Mouse (Mus musculus) forebrain, postnatal 0 days (tissue): Measurements from ENCODE around the gene Soat2. TPM values are rescaled to one million over a fixed set of nuclear protein-coding genes. Genes with fewer than 3 reads are reported as not detected.

Experiments used
- ATAC-seq: fragments of 200-750 bp; cut with Nextera tagmentation; 2 replicates; pipeline ENCODE4 v1.8.0; 2017; ENCODE audit warnings: mild to moderate bottlenecking, moderate library complexity
- DNase-seq: peaks from one replicate; pipeline ENCODE4 v3.0.0-alpha.2; 2015
- H3K27ac ChIP-seq: fragments of 300-500 bp; sonication (generic); 2 replicates; pipeline ENCODE4 v1.5.1; 2014; ENCODE audit warnings: low read depth, mild to moderate bottlenecking, antibody characterized with exemption, low read length, moderate library complexity, mixed read lengths
- H3K27me3 ChIP-seq: fragments of 300-500 bp; sonication (generic); 2 replicates; pipeline ENCODE4 v1.6.1; 2014; ENCODE audit warnings: mild to moderate bottlenecking, low read length, mixed read lengths; ENCODE audit not compliant: insufficient read depth
- H3K36me3 ChIP-seq: fragments of 300-500 bp; sonication (generic); 2 replicates; pipeline ENCODE4 v1.6.1; 2014; ENCODE audit warnings: mild to moderate bottlenecking, moderate library complexity; ENCODE audit not compliant: insufficient read depth
- H3K4me1 ChIP-seq: fragments of 300-500 bp; sonication (generic); 2 replicates; pipeline ENCODE4 v1.6.1; 2014; ENCODE audit warnings: antibody characterized with exemption; ENCODE audit not compliant: insufficient read depth
- H3K4me2 ChIP-seq: fragments of 300-500 bp; sonication (generic); 2 replicates; pipeline ENCODE4 v1.6.1; 2014; ENCODE audit warnings: low read depth, mild to moderate bottlenecking, moderate library complexity
- H3K4me3 ChIP-seq: fragments of 300-500 bp; sonication (generic); 2 replicates; pipeline ENCODE4 v1.5.1; 2014; ENCODE audit warnings: low read depth, low read length, mixed read lengths
- H3K9ac ChIP-seq: fragments of 300-500 bp; sonication (generic); 2 replicates; pipeline ENCODE4 v1.6.1; 2014; ENCODE audit warnings: mild to moderate bottlenecking
- H3K9me3 ChIP-seq: fragments of 300-500 bp; sonication (generic); 2 replicates; pipeline ENCODE4 v1.6.1; 2016; ENCODE audit warnings: low read length
- CTCF ChIP-seq: sonication (generic); IDR thresholded peaks from 2 replicates; pipeline ENCODE4 v1.5.1; 2016; ENCODE audit warnings: antibody characterized with exemption, control low read depth, low read depth
- WGBS: fragments of 180-500 bp; shearing (Covaris S2); extraction: QIAGEN DNeasy Blood & Tissue Kit; methylation state at CpG from one replicate; pipeline ENCODE4 v1.1.7; 2014; 5-methylcytosine and 5-hydroxymethylcytosine counted together
- polyA plus RNA-seq: library from polyadenylated mRNA; unstranded; fragments of >200 nt; fragmentation: Nextera tagmentation; extraction: Ambion mirVana; gene quantifications from 2 replicates; pipeline ENCODE4 v1.2.1, GENCODE M21; 2015
- total RNA-seq: library from RNA; depleted of rRNA; stranded (reverse); fragments of >200 nt; gene quantifications from 2 replicates; pipeline ENCODE4 v1.2.3, GENCODE M21; 2014

The Soat2 gene
- total and polyA plus RNA-seq, 2 experiments from 2014 or later: 0.10 to 0.12 TPM

GRCm38 (mm10) chr15:102103947-102104555 lies 46.3 kb upstream of the Soat2 start:
- Histone ChIP-seq H3K9ac (no peak overlapping the region), H3K27ac (no peak overlapping the region), H3K27me3 (peaks cover 7% of the 10 kb centered on the region), H3K4me3 (no peak overlapping the region), H3K36me3 (no peaks in the 10 kb centered on the region), H3K9me3 (no peaks in the 10 kb centered on the region), H3K4me2 (peak overlapping the region; percentile 23), H3K4me1 (peaks cover 5% of the 10 kb centered on the region; the same call in 1 of the 2 replicates)
- ATAC-seq: no peak
- DNase-seq: no peak
- WGBS: 29% methylated on average over 12 of the region's 12 CpGs
- no peak for TF ChIP-seq CTCF

DNA sequence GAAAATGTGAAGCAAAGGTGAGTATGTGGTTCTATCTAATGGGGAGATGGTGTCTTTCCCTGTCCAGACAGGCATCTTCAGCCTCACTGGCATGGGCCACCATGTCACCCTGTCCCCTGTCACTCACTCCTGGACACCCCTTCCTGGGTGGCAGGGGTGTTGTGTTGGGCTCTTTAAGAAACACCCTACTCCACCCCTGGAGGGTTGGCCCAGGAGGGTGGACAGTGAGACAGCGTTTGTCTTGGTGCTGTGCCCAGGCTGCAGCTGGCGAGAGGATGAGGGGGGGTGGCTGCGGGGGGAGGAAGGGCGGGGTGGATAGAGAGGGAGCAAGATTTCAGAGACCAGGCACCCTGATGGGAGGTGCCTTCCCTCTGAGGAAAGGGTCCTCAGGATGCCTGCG lies 45.0 kb upstream of the Soat2 start:
- no peaks in the 10 kb centered on the region for H3K36me3 ChIP-seq
- no peak overlapping the region for H3K4me2 ChIP-seq
- WGBS: 38% methylated on average over 5 of the region's 5 CpGs
- H3K4me3 ChIP-seq: no peak overlapping the region
- no peak for DNase-seq
- no peak overlapping the region for H3K9ac ChIP-seq
- no peaks in the 10 kb centered on the region for H3K4me1 ChIP-seq
- peaks cover 7% of the 10 kb centered on the region for H3K27me3 ChIP-seq
- no peak for ATAC-seq
- no peak overlapping the region for H3K27ac ChIP-seq
- H3K9me3 ChIP-seq: no peaks in the 10 kb centered on the region
- TF ChIP-seq CTCF: no peak

DNA sequence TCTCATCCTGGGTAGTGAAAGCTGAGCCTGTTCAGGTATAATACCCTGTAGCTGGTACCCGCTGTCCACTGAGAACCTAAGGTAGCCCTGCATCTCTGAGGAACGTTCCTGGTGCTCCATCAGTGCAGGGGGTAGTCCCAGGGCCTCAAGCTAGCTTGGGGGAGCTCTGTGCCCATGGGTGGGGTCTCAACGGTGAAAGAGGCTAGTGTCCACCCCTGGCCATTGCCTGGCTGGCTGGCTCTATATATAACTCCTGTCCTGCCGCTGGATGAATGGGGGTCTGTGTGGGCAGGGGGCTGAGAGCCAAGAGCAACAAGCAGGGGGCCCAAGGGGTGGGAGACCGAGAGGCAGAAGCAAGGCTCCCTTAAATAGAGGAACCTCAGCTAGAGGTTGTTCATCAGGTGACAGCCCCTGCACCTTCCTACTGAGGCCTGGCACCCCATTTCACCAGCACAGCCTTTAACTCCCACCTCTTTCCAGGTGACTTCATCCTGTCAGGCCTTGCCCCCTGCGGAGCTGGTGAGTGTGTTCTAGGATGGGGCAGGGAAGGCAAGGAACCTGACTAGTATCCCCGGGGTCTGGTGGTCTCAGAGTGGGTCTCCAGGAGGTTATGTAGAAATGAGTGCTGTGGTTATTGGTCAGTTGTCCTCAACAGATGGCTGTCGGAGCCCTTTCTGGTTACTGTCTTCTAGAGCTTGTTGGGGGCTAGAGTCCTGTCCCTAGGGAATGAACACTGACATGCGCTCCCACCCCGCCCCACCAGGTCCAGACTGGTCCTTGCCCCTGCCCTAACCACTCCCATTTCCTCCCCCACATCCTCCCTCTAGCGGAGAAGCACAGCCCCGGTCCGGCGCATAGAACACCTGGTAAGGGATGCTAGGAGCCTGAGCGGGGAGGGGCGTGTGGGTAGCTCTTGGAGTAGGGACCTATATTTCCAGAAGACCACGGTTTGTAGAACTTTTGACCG lies 44.3 kb upstream of the Soat2 start:
- Histone ChIP-seq H3K4me1 (no peaks in the 10 kb centered on the region), H3K9ac (no peak overlapping the region), H3K36me3 (no peaks in the 10 kb centered on the region), H3K4me3 (no peak overlapping the region), H3K4me2 (peak overlapping the region; percentile 58), H3K27me3 (peaks cover 7% of the 10 kb centered on the region), H3K27ac (no peak overlapping the region), H3K9me3 (no peaks in the 10 kb centered on the region)
- ATAC-seq (no peak), DNase-seq (no peak)
- peak; percentile 31 for TF ChIP-seq CTCF
- WGBS: 31% methylated on average over 18 of the region's 18 CpGs

DNA sequence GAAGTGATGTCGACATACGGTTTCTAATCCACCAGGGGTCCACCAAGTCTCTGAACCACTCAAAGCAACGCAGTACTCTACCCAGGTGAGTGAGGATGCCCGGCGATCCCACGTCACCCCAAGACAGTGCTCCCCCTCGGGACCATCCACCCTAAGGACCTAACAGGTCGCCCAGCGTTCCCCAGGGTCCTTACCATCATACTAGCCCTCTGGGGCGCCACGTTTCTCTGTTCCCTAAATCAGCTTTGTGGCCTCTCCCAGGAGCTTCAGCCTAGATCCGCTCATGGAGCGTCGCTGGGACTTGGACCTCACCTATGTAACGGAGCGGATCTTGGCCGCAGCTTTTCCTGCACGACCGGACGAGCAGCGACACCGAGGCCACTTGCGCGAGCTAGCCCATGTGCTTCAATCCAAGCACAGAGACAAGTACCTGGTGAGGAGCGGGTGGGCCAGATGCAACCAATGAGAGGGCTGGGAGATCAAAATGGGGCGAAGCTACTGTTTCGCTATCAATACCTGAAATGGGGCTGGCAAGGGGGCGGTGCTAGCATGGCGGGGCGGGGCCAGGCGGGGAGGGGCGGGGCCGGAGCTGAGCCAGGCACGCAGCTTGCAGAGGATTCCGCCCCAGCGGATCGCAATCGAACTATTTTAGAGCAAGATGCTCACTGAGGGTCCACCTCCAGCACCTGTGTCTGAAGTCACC lies 43.4 kb upstream of the Soat2 start:
- no peak for TF ChIP-seq CTCF
- 3% methylated on average over 38 of the region's 38 CpGs for WGBS
- no peaks in the 10 kb centered on the region for H3K9me3 ChIP-seq
- DNase-seq: no peak
- peak; percentile 12; the same call in 1 of the 2 replicates for ATAC-seq
- H3K4me3 ChIP-seq: peak overlapping the region; percentile 34
- H3K36me3 ChIP-seq: no peaks in the 10 kb centered on the region
- H3K27me3 ChIP-seq: peaks cover 7% of the 10 kb centered on the region
- peak overlapping the region; percentile 22; the same call in 1 of the 2 replicates for H3K9ac ChIP-seq
- H3K4me2 ChIP-seq: peak overlapping the region; percentile 58
- no peak overlapping the region for H3K27ac ChIP-seq
- H3K4me1 ChIP-seq: no peaks in the 10 kb centered on the region

GRCm38 (mm10) chr15:102107689-102108573 lies 42.4 kb upstream of the Soat2 start:
- ATAC-seq (peak; percentile 28; the same call in 1 of the 2 replicates), DNase-seq (peak; percentile 83)
- no peaks in the 10 kb centered on the region for H3K4me1 ChIP-seq
- TF ChIP-seq CTCF: peak; percentile 86
- no peaks in the 10 kb centered on the region for H3K9me3 ChIP-seq
- peak overlapping the region; percentile 34; the same call in 1 of the 2 replicates for H3K4me3 ChIP-seq
- peaks cover 7% of the 10 kb centered on the region for H3K27me3 ChIP-seq
- H3K36me3 ChIP-seq: no peaks in the 10 kb centered on the region
- H3K9ac ChIP-seq: no peak overlapping the region
- H3K4me2 ChIP-seq: peak overlapping the region; percentile 58
- WGBS: 34% methylated on average over 13 of the region's 13 CpGs
- no peak overlapping the region for H3K27ac ChIP-seq
